Mouse (Mus musculus): ENCODE results near the gene Gm10662.
"Not testable (repeated sequence)": the region's sequence is repeated elsewhere in the genome, so short reads cannot be mapped to it uniquely, and the experiment has no call there.

The Gm10662 gene

DNA sequence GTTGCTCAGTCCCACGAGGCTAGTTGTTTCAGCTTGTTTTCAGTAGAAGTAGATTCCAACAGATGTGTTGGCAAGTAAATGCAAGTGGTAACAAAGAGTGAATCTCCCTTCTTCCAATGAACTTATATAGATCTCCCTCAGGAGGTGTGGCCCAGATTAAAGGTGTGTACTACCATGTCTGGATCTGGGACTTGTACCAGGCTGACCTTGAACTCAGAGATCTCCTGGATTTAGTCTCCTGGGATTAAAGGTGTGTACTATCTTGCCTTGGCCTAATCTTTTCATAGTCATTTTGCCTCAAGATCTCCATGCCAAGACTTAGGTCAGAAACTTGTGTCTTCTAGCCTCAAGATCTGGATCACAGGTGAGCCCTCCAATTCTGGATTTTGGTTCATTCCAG lies at the start of gene Gm10662:
TSS of gene Gm10662 (minus strand) at position 101 of the 400 bp plus-strand sequence.
- not testable (repeated sequence) for DNase-seq

DNA sequence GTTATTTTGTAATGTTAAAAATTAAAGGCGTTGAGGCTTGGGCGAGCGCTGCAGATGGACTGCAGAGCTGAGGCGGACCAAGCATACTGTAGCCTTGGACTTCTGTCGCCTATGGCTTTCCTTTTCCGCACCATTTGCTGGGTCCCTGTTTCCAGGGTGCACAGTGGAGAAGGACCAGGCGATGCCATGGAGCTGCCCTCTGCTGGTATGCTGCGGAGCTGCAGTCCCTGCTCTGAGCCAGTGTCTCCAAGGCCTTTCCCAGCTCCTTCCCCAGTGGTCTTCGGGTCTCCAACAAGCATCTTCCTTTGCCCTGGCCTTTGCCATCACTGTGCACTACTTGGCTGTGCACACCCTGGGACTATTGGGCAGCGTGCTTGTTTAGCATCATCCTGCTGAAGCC lies 19.2 kb upstream of the Gm10662 start:
- not testable (repeated sequence) for DNase-seq
